Mouse (Mus musculus) midbrain, postnatal 0 days (tissue): ENCODE data around the gene Cmc1. TPM values are rescaled to one million over a fixed set of nuclear protein-coding genes. Genes with fewer than 3 reads are reported as not detected.

Experiments
- ATAC-seq: fragments of 200-750 bp; cut with Nextera tagmentation; 2 replicates; pipeline ENCODE4 v1.8.0; 2017; ENCODE audit warnings: moderate number of reproducible peaks, mild to moderate bottlenecking, moderate TSS enrichment, moderate library complexity; ENCODE audit not compliant: low FRiP score
- DNase-seq: peaks from one replicate; pipeline ENCODE4 v3.0.0-alpha.2; 2015; ENCODE audit warnings: low spot score
- H3K27ac ChIP-seq: fragments of 300-500 bp; sonication (generic); 2 replicates; pipeline ENCODE4 v1.5.1; 2014; ENCODE audit warnings: low read depth, mild to moderate bottlenecking, low read length, mixed read lengths
- H3K27me3 ChIP-seq: fragments of 300-500 bp; sonication (generic); 2 replicates; pipeline ENCODE4 v1.6.1; 2014; ENCODE audit warnings: low read length, control low read depth, mixed read lengths; ENCODE audit not compliant: insufficient read depth
- H3K36me3 ChIP-seq: fragments of 300-500 bp; sonication (generic); 2 replicates; pipeline ENCODE4 v1.6.1; 2014; ENCODE audit warnings: low read length, control low read depth, mixed read lengths; ENCODE audit not compliant: insufficient read depth
- H3K4me1 ChIP-seq: fragments of 300-500 bp; sonication (generic); 2 replicates; pipeline ENCODE4 v1.6.1; 2014; ENCODE audit warnings: mild to moderate bottlenecking, control low read depth, antibody characterized with exemption, low read length, mixed read lengths; ENCODE audit not compliant: insufficient read depth
- H3K4me2 ChIP-seq: fragments of 300-500 bp; sonication (generic); 2 replicates; pipeline ENCODE4 v1.6.1; 2014; ENCODE audit warnings: low read depth, mild to moderate bottlenecking, low read length, mixed read lengths; ENCODE audit not compliant: poor library complexity, severe bottlenecking
- H3K4me3 ChIP-seq: fragments of 300-500 bp; sonication (generic); 2 replicates; pipeline ENCODE4 v1.5.1; 2014; ENCODE audit warnings: low read depth, mild to moderate bottlenecking, low read length, moderate library complexity
- H3K9ac ChIP-seq: fragments of 300-500 bp; sonication (generic); replicated peaks from 2 replicates; pipeline ENCODE4 v1.6.1; 2014; ENCODE audit warnings: mild to moderate bottlenecking, low read length, moderate library complexity, mixed read lengths; ENCODE audit not compliant: poor library complexity, severe bottlenecking
- H3K9me3 ChIP-seq: fragments of 300-500 bp; sonication (generic); 2 replicates; pipeline ENCODE4 v1.6.1; 2016; ENCODE audit warnings: low read length, control low read depth
- CTCF ChIP-seq: IDR thresholded peaks from 2 replicates; pipeline ENCODE4 v1.5.1; 2016; ENCODE audit warnings: antibody characterized with exemption, mild to moderate bottlenecking
- WGBS: fragments of 180-500 bp; shearing (Covaris S2); extraction: QIAGEN DNeasy Blood & Tissue Kit; methylation state at CpG from one replicate; pipeline ENCODE4 v1.1.7; 2014; 5-methylcytosine and 5-hydroxymethylcytosine counted together
- polyA plus RNA-seq: library from polyadenylated mRNA; unstranded; fragments of >200 nt; fragmentation: Nextera tagmentation; extraction: Ambion mirVana; gene quantifications from 2 replicates; pipeline ENCODE4 v1.2.1, GENCODE M21; 2015
- total RNA-seq: library from RNA; depleted of rRNA; stranded (reverse); fragments of >200 nt; gene quantifications from 2 replicates; pipeline ENCODE4 v1.2.3, GENCODE M21; 2014; rRNA removed

Cmc1 gene
- total and polyA plus RNA-seq, 2 experiments from 2014 or later = 3.2 to 44.6 TPM

- Histone ChIP-seq H3K27ac (peak within 1 kb of the TSS; percentile 84), H3K9ac (peak within 1 kb of the TSS; percentile 84), H3K4me3 (peak within 1 kb of the TSS; percentile 72), H3K9me3 (no peaks in the 10 kb centered on the region), H3K4me1 (peaks cover 9% of the 10 kb centered on the region; the same call in 1 of the 2 replicates), H3K36me3 (no peaks in the 10 kb centered on the region), H3K4me2 (peak within 1 kb of the TSS; percentile 77), H3K27me3 (no peaks in the 10 kb centered on the region)
- peak; percentile 97 for TF ChIP-seq CTCF
- peak; percentile 100 for DNase-seq
- peak; percentile 98 for ATAC-seq
- WGBS = 0% methylated on average over 76 of the region's 87 CpGs
Measured at GRCm38 (mm10) chr9:118040218-118041021, 109.6 kb downstream of the Cmc1 start, which contains the start of gene Azi2. TSS of gene Azi2 (plus strand) at chr9:118040499.

GRCm38 (mm10) chr9:118034990-118035389 lies 115.0 kb downstream of the Cmc1 start:
- Histone ChIP-seq H3K9me3 (no peaks in the 10 kb centered on the region), H3K9ac (no peak overlapping the region), H3K27me3 (no peaks in the 10 kb centered on the region), H3K4me2 (no peak overlapping the region), H3K4me1 (no peaks in the 10 kb centered on the region), H3K36me3 (no peaks in the 10 kb centered on the region), H3K27ac (no peak overlapping the region), H3K4me3 (no peak overlapping the region)
- TF ChIP-seq CTCF = no peak
- no peak for DNase-seq
- WGBS = 85% methylated on average over 3 of the region's 3 CpGs
- ATAC-seq = no peak

- 74% methylated on average over 2 of the region's 2 CpGs for WGBS
- no peak overlapping the region for H3K27ac ChIP-seq
- H3K4me2 ChIP-seq = no peak overlapping the region
- H3K4me1 ChIP-seq = no peaks in the 10 kb centered on the region
- H3K27me3 ChIP-seq = no peaks in the 10 kb centered on the region
- DNase-seq = no peak
- H3K9ac ChIP-seq = no peak overlapping the region
- H3K9me3 ChIP-seq = no peaks in the 10 kb centered on the region
- H3K4me3 ChIP-seq = no peak overlapping the region
- ATAC-seq = no peak
- TF ChIP-seq CTCF = no peak
- no peaks in the 10 kb centered on the region for H3K36me3 ChIP-seq
Measured at GRCm38 (mm10) chr9:118031694-118032093, 118.3 kb downstream of the Cmc1 start.

GRCm38 (mm10) chr9:118030252-118030651 lies 119.7 kb downstream of the Cmc1 start:
- Histone ChIP-seq H3K4me3 (no peak overlapping the region), H3K9ac (no peak overlapping the region), H3K9me3 (no peaks in the 10 kb centered on the region), H3K4me2 (no peak overlapping the region), H3K27me3 (no peaks in the 10 kb centered on the region), H3K4me1 (no peaks in the 10 kb centered on the region), H3K36me3 (no peaks in the 10 kb centered on the region), H3K27ac (no peak overlapping the region)
- WGBS = 93% methylated on average over 1 of the region's 1 CpGs
- no peak for TF ChIP-seq CTCF
- DNase-seq (no peak), ATAC-seq (no peak)

- no peak overlapping the region for H3K9ac ChIP-seq
- H3K27me3 ChIP-seq = no peaks in the 10 kb centered on the region
- no peak for ATAC-seq
- H3K36me3 ChIP-seq = no peaks in the 10 kb centered on the region
- no peak for DNase-seq
- no peak for TF ChIP-seq CTCF
- H3K4me1 ChIP-seq = no peaks in the 10 kb centered on the region
- 59% methylated on average over 4 of the region's 4 CpGs for WGBS
- H3K9me3 ChIP-seq = no peaks in the 10 kb centered on the region
- no peak overlapping the region for H3K27ac ChIP-seq
- no peak overlapping the region for H3K4me2 ChIP-seq
- no peak overlapping the region for H3K4me3 ChIP-seq
Measured at GRCm38 (mm10) chr9:118029490-118029889, 120.5 kb downstream of the Cmc1 start.

GRCm38 (mm10) chr9:118024966-118025365 lies 125.0 kb downstream of the Cmc1 start:
- no peak overlapping the region for H3K27ac ChIP-seq
- no peaks in the 10 kb centered on the region for H3K36me3 ChIP-seq
- ATAC-seq = no peak
- 82% methylated on average over 2 of the region's 2 CpGs for WGBS
- H3K4me1 ChIP-seq = no peaks in the 10 kb centered on the region
- no peak overlapping the region for H3K4me2 ChIP-seq
- no peaks in the 10 kb centered on the region for H3K9me3 ChIP-seq
- TF ChIP-seq CTCF = no peak
- H3K4me3 ChIP-seq = no peak overlapping the region
- no peaks in the 10 kb centered on the region for H3K27me3 ChIP-seq
- DNase-seq = no peak
- H3K9ac ChIP-seq = no peak overlapping the region

Other genes starting within 250 kb of the Cmc1 start
- 64.1 and 83.1 TPM in 2 replicates for gene Azi2, start 109.7 kb downstream of the Cmc1 start, total RNA-seq
- gene Azi2, start 109.7 kb downstream of the Cmc1 start, polyA plus RNA-seq = 53.6 and 64.5 TPM in 2 replicates